Mouse (Mus musculus): ENCODE results near the gene Rpl10.

GRCm38 (mm10) chrX:74270902-74271551, 415 bp downstream of the Rpl10 start:
- TF ChIP-seq REST (IDR thresholded peaks at IDR 0.05; ENCODE audit: insufficient read depth, insufficient read length) (no peak), USF1 (IDR thresholded peaks at IDR 0.05; ENCODE audit: low read depth) (no peak)
